Mouse (Mus musculus) olfactory bulb, adult 2 months (tissue): Measurements from ENCODE around the gene AF366264.

Experiments used
- CTCF ChIP-seq: fragments of 200-500 bp; IDR thresholded peaks from 2 replicates; pipeline ENCODE4 v1.5.1; 2012; ENCODE audit warnings: low read depth, mild to moderate bottlenecking, low read length, moderate library complexity; ENCODE audit not compliant: insufficient read depth
- POLR2A ChIP-seq: fragments of 200-500 bp; IDR thresholded peaks from 2 replicates; pipeline ENCODE4 v1.6.1; 2012; ENCODE audit warnings: mild to moderate bottlenecking, low read depth, low read length, moderate library complexity; ENCODE audit not compliant: insufficient read depth

- TF ChIP-seq CTCF (no peak), POLR2A (no peak)
These were observed 9.5 kb downstream of the AF366264 start for GRCm38 (mm10) chr8:13828598-13829172.
